Mouse (Mus musculus) neural tube, embryonic 11.5 days (tissue): ENCODE measurements at regions not wholly inside any gene's neighbourhood (a gene's known extent, or its start where the extent isn't known, plus 50 kb on each side); places are given as distances from the start of the nearest gene placed in this dataset.
"Not testable (repeated sequence)": the region's sequence is repeated elsewhere in the genome, so short reads cannot be mapped to it uniquely, and the experiment has no call there.

Experiments
- ATAC-seq: fragments of 200-750 bp; cut with Nextera tagmentation; 2 replicates; pipeline ENCODE4 v1.8.0; 2017; ENCODE audit warnings: moderate number of reproducible peaks, mild to moderate bottlenecking, moderate TSS enrichment, moderate library complexity; ENCODE audit not compliant: insufficient read depth, low FRiP score, low TSS enrichment
- DNase-seq: peaks from one replicate; pipeline ENCODE4 v3.0.0-alpha.2; 2015; ENCODE audit warnings: low spot score
- H3K27ac ChIP-seq: fragments of 300-500 bp; sonication (generic); 2 replicates; pipeline ENCODE4 v1.5.1; 2014; ENCODE audit warnings: low read depth, mild to moderate bottlenecking, low read length
- H3K27me3 ChIP-seq: fragments of 300-500 bp; sonication (generic); 2 replicates; pipeline ENCODE4 v1.6.1; 2014; ENCODE audit warnings: mild to moderate bottlenecking, low read length, mixed read lengths; ENCODE audit not compliant: control insufficient read depth, insufficient read depth
- H3K36me3 ChIP-seq: fragments of 300-500 bp; sonication (generic); 2 replicates; pipeline ENCODE4 v1.6.1; 2014; ENCODE audit warnings: mild to moderate bottlenecking, low read length, moderate library complexity, mixed read lengths; ENCODE audit not compliant: control insufficient read depth, insufficient read depth
- H3K4me1 ChIP-seq: fragments of 300-500 bp; sonication (generic); 2 replicates; pipeline ENCODE4 v1.6.1; 2014; ENCODE audit warnings: low read length, mixed read lengths; ENCODE audit not compliant: control insufficient read depth, insufficient read depth
- H3K4me2 ChIP-seq: fragments of 300-500 bp; sonication (generic); 2 replicates; pipeline ENCODE4 v1.6.1; 2014; ENCODE audit warnings: low read depth, mild to moderate bottlenecking, moderate library complexity
- H3K4me3 ChIP-seq: fragments of 300-500 bp; sonication (generic); 2 replicates; pipeline ENCODE4 v1.5.1; 2014; ENCODE audit warnings: low read depth, low read length
- H3K9ac ChIP-seq: fragments of 300-500 bp; sonication (generic); 2 replicates; pipeline ENCODE4 v1.6.1; 2014; ENCODE audit warnings: mild to moderate bottlenecking, low read length
- H3K9me3 ChIP-seq: fragments of 300-500 bp; sonication (generic); 2 replicates; pipeline ENCODE4 v1.6.1; 2016; ENCODE audit warnings: low read length; ENCODE audit not compliant: control insufficient read depth
- WGBS: fragments of 180-500 bp; shearing (Covaris S2); extraction: QIAGEN DNeasy Blood & Tissue Kit; methylation state at CpG from one replicate; pipeline ENCODE4 v1.1.7; 2014; 5-methylcytosine and 5-hydroxymethylcytosine counted together

DNA sequence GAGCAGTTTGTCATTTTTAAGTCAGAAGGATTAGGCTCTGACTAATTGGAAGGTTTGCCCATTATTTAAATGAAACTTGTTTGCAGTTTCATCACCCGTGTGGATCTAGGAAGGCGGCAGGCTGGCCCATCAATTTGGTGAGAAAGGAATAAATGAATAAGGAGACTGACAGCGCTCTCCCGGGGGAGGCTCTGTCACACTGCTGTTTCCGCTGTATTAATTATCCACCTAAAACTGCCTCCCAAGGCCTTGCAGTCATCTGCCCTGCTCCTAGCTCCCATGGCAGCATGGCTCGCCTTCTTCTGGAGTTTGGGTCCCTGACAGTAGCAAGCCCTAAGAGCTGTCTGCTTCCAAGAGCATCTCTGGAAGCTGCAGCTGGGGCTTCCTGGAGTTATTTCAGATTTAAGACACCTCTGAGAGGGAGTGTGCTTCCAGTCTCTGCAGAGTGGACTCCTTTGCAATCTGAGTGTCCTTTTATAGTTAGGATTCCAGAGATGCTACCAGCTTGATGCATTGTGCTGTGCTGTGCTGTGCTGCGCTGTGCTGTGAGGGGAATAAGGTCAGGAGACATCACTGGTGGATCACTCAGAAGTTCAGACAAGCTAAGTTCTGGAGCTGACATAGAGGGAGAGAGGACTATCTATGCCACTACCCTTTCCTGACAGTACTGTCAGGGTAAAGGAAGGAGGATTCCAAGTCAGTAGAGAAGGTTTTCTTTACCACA, 452.9 kb upstream of the Arid1b start:
- Histone ChIP-seq H3K4me1 (no peaks in the 10 kb centered on the region), H3K27me3 (no peaks in the 10 kb centered on the region), H3K9me3 (no peaks in the 10 kb centered on the region), H3K4me2 (no peak overlapping the region), H3K4me3 (no peak overlapping the region), H3K36me3 (no peaks in the 10 kb centered on the region), H3K27ac (no peak overlapping the region), H3K9ac (no peak overlapping the region)
- DNase-seq = peak; percentile 65
- 39% methylated on average over 7 of the region's 7 CpGs for WGBS
- peak; percentile 68 for ATAC-seq

DNA sequence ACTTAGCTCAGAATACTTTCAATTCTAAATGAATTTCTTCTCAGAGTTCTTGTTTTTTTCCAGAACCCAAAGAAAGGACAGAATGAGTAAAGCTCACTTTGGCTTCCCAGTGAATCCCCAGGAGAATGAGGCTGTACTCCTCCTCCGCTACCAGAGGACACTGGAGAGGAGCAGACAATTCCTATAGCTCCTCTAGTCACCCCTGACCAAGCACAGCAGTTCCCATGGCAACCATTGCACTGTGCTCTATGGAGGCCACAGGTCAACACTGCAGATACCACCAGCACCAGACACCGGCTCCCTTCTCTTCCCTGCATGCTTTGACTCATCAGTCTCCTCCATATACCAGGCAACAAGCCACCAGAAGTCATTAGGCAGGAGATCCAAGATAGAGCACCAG, 447.6 kb upstream of the Arid1b start:
- Histone ChIP-seq H3K4me2 (no peak overlapping the region), H3K4me3 (no peak overlapping the region), H3K27me3 (no peaks in the 10 kb centered on the region), H3K4me1 (no peaks in the 10 kb centered on the region), H3K9ac (no peak overlapping the region), H3K9me3 (no peaks in the 10 kb centered on the region), H3K27ac (no peak overlapping the region), H3K36me3 (no peaks in the 10 kb centered on the region)
- WGBS = 45% methylated on average over 2 of the region's 2 CpGs
- no peak for ATAC-seq
- DNase-seq = no peak

DNA sequence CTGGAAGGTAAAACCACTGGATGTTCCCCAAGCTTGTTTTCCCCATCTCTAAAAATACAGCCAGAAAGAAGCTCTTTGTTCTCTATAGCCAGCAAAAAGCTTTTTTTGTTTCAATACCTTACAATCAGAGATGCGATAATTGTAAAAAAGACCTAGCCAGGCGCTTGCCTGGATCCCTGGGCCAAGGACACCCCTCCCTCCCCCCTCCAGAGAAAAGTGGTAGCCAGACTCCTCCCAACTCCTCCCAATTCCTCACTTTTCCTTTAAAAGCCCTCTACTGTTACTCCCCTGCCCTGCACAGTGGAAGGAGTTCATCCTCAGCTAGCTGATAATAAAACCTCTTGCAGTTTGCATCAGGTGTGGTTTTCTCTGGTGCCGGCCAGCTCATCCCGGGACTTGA, 441.1 kb upstream of the Arid1b start:
- not testable (repeated sequence) for H3K4me2 ChIP-seq, H3K27me3 ChIP-seq, H3K9me3 ChIP-seq, H3K9ac ChIP-seq, H3K36me3 ChIP-seq, H3K4me3 ChIP-seq, ATAC-seq, DNase-seq, H3K27ac ChIP-seq, H3K4me1 ChIP-seq
- WGBS = 89% methylated on average over 4 of the region's 4 CpGs

DNA sequence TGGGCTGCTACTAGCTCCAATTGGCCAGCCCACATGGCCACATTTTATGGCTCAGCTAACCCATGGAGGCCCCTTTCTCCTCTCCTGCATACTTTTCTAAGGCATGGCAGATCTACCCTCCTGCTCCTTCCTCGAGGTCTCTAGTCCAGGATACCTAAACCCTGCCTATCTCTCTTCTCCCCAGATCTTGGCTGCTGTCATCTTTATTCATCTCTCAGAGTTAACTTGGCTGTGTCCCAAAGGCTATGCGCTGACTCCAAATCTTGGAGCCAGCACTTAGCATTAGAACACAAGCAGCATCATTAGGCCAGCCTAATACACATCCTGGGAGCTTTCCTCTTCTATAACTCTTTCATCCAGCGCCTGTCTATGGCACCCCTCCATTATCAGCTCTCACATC, 430.5 kb upstream of the Arid1b start:
- no peaks in the 10 kb centered on the region for H3K27me3 ChIP-seq
- DNase-seq (no peak), ATAC-seq (no peak)
- no peak overlapping the region for H3K27ac ChIP-seq
- no peaks in the 10 kb centered on the region for H3K4me1 ChIP-seq
- no peak overlapping the region for H3K4me2 ChIP-seq
- no peak overlapping the region for H3K4me3 ChIP-seq
- no peaks in the 10 kb centered on the region for H3K36me3 ChIP-seq
- H3K9ac ChIP-seq = no peak overlapping the region
- WGBS = 86% methylated on average over 3 of the region's 3 CpGs
- H3K9me3 ChIP-seq = no peaks in the 10 kb centered on the region

DNA sequence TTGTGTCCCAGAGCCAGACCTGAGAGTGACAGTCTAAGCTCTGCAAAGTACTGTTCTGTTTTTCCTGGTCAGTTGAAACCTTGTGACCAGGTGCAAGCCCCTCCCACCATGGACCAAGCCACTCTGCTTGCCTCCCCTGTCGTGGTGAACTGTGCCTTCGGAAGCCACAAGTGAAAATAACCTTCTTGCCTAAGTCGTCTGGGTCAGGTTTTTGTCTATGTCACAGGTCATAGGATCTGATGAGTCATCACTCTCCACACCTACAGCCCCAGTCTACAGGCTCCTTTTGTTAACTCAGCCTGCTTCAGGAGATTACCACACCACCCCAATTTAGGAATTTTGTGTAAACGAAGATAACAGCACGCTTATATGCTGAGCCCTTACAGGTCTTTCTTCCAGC, 417.2 kb upstream of the Arid1b start:
- Histone ChIP-seq H3K27me3 (no peaks in the 10 kb centered on the region), H3K36me3 (no peaks in the 10 kb centered on the region), H3K4me2 (no peak overlapping the region), H3K9ac (no peak overlapping the region), H3K27ac (no peak overlapping the region), H3K4me1 (no peaks in the 10 kb centered on the region), H3K9me3 (no peaks in the 10 kb centered on the region), H3K4me3 (no peak overlapping the region)
- 75% methylated on average over 5 of the region's 5 CpGs for WGBS
- DNase-seq = no peak
- ATAC-seq = no peak

DNA sequence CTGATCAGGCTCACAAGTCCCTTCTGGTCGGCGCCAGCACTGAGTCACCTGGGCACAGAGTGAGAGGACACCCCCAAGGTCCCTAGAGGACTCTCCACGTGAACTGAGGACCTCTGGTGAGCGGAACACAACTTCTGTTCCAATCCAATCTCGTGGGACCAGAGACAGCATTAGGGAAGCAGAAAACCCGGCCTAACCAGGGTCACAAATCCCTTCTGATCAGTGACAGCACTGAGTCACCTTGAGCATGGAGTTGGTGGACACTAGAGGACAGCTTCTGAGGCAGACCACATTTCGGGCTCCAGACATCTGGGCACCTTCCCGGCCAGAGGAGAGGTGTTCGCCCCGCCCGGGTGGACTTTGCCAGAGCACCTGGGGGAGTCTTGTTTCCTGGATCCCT, 412.3 kb upstream of the Arid1b start:
- Histone ChIP-seq H3K9ac (no peak overlapping the region), H3K4me1 (no peaks in the 10 kb centered on the region), H3K27ac (no peak overlapping the region), H3K27me3 (no peaks in the 10 kb centered on the region), H3K9me3 (no peaks in the 10 kb centered on the region), H3K36me3 (no peaks in the 10 kb centered on the region), H3K4me3 (no peak overlapping the region), H3K4me2 (no peak overlapping the region)
- ATAC-seq (no peak), DNase-seq (no peak)
- 88% methylated on average over 11 of the region's 11 CpGs for WGBS

DNA sequence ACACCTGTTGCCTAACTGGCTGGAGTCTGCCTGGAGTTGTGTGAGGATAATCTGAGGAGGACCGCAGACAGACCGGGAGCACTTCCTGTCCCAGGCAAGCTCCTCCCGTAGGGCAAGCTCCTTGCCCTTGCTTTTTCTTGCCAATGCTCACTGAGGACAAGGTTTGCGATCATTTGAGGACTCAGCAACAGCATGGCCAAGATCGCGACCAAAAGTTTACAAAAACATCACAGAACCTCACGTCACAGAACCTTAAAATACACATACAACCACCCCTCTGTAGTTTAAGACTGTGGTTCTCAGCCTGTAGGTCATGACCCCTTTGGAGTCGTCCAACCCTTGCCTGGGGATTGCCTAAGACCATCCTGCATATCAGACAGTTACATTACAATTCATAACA, 383.7 kb upstream of the Arid1b start:
- H3K27ac ChIP-seq = no peak overlapping the region
- DNase-seq = no peak
- H3K9me3 ChIP-seq = no peaks in the 10 kb centered on the region
- H3K9ac ChIP-seq = no peak overlapping the region
- H3K4me1 ChIP-seq = no peaks in the 10 kb centered on the region
- no peak overlapping the region for H3K4me3 ChIP-seq
- WGBS = 85% methylated on average over 8 of the region's 8 CpGs
- no peak for ATAC-seq
- no peaks in the 10 kb centered on the region for H3K36me3 ChIP-seq
- no peaks in the 10 kb centered on the region for H3K27me3 ChIP-seq
- H3K4me2 ChIP-seq = no peak overlapping the region

DNA sequence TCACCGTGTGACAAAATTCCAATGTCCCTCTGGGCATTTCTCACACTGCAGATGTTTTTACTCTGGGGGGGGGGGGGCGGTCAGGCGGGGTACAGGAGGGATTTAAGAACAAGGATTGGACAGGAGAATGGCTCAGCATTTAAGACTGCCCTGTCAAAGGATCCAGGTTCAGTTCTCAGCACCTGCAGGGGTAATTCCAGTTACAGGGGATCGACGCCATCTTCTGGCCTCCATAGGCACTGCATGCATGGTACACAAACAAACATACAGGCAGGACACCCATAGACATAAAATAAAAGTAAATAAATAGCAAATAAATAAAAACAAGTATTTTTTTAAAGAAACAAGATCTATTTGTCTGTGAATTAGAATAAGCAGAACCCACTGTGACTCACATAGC, 383.1 kb upstream of the Arid1b start:
- Histone ChIP-seq H3K9me3 (no peaks in the 10 kb centered on the region), H3K36me3 (no peaks in the 10 kb centered on the region), H3K4me1 (no peaks in the 10 kb centered on the region), H3K4me2 (no peak overlapping the region), H3K4me3 (no peak overlapping the region), H3K9ac (no peak overlapping the region), H3K27me3 (no peaks in the 10 kb centered on the region), H3K27ac (no peak overlapping the region)
- 89% methylated on average over 5 of the region's 5 CpGs for WGBS
- no peak for DNase-seq
- no peak for ATAC-seq

DNA sequence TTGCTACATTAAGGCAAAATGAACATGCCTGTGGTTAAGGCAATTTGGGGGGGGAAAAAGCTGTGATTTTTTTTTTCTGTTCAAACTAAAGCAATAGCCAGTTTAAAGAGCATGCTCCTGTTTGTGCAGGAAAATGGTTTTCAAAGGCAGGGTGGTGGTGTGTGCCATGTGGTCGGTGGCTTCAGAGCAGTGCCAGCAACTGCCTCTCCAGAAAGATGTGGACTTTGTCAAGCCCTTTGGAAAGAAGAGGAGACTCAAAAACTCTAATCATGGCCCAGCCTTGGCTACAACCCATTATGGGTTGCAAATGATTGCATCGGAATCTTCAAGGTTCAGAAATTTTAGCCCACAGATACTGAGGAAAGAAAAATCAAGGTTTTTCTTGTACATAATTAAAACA, 382.4 kb upstream of the Arid1b start:
- Histone ChIP-seq H3K4me2 (no peak overlapping the region), H3K9me3 (no peaks in the 10 kb centered on the region)
- WGBS = 94% methylated on average over 2 of the region's 2 CpGs

More for the DNA sequence above, 382.4 kb upstream of the Arid1b start:
- Histone ChIP-seq H3K27me3 (no peaks in the 10 kb centered on the region), H3K36me3 (no peaks in the 10 kb centered on the region), H3K27ac (no peak overlapping the region), H3K4me3 (no peak overlapping the region), H3K4me1 (no peaks in the 10 kb centered on the region), H3K9ac (no peak overlapping the region)
- ATAC-seq = no peak
- no peak for DNase-seq
